Mouse (Mus musculus) kidney, postnatal 36 days (tissue): Measurements from ENCODE around the gene Crtc1.
A peak's percentile ranks its signal among the peaks of the same experiment; 100 is the strongest.

Experiments used
- DNase-seq, 2 experiments: peaks; one replicate each; pipeline ENCODE4 v3.0.0; 2021 to 2022; ENCODE audit warnings: mixed read lengths in 2 of 2

Gene Crtc1

DNA sequence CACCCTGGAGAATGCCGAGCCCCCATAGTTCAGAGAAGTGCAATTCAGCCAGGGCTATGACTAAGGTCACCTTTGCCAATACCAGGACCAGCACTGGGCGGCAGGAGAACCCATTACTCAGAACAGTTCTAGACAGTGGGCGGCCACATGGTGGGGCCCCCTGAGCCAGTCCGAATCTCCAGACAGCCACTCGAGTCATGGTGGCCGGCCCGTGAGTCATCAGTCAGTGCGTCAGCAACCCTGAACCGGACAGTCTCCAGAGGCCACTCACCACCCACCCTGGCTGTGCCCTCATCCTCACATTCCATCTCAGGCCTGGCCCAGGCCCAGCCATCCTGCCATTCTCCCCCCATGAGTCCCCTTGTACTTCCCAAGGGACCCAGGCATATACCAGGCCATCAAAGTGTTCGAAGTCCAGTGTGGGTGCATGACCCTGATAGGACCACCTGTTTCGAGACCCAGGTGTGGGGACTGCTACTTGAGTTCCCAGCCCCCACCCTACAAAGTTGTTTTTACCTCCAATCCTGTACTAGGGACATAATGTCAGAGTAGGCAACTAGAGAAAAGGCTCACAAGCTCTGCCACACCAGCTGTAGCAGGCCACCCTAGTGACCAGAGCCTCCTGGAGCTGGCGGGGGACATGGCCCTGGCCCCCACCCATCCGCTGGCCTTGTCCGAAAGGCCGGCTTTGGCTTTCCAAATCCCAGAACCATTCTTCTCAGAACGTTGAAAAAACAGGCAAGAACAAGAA is 22.6 kb upstream of the Crtc1 start:
- DNase-seq: no peak

DNA sequence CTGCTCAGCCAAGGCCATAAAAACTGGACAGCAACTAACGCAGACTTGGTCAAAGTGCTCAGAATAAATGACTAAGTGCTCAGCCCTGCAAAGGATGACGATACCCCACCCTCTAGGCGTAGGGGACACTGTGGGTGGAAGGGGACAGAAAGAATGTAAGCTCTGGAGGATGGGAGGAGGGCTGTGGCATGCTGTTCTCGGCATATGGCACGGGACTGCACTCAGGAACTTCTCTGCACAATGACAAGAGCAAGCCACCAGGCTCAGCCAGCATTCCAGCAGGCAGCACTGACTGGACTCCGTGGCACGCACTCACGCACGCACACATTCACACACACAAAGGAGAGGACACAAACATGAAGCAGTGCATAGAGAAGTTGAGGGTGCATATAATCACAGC is 21.2 kb upstream of the Crtc1 start:
- no peak for DNase-seq

DNA sequence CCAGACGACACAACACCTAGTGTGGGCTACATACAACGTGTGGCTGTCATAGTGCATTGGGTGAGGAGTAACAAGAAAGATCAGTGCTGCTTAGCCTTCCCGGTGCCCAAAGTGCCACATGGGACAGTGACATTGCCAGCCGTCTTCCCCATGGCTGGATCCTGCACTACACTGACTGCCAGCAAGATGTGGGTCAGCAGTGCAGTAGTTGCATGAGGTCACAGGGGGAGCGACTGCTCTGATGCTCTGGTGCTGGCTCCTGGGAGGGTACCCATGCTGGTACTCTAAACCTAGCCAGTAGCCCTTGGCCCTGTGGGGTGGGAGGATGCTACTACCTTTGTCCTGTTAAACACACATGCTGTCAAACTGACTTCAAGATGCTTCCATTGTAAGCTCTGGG is 20.8 kb upstream of the Crtc1 start:
- DNase-seq: no peak

DNA sequence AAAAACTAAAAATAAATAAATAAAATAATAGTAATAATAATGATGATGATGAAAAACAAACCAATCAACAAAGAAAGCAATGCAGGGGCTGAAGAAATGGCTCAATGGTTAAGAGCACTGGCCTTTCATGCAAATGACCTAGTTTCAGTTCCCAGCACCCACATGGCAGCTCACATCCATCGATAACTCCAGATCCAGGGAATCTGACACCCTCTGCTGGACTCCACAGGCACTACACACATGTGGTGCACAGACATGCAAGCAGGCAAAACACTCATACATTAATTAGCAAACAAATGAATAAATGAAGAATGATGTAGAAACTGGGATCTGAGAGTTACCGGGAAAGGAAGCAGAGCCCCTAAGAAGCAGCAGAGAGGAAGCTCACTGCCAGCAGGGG is 20.3 kb upstream of the Crtc1 start:
- no peak for DNase-seq

DNA sequence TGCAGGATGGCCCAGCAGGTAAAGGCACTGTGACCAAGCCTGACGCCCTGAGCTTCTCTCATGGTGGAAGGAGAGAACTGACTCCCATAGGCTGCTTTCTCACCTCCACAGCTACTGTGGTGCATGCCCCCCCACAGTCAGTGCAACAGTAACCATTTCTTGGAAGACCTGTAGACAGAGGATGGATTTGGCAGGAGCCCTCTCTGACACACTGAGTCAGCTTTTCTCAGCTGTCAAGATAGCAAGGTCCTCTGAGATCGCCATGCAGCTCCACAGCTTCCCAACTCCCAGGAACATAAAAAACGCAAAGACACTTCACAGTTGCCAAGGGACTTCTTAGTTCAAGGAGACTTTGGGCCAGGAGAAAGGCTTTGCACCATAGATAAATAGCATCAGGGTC is 19.1 kb upstream of the Crtc1 start:
- no peak for DNase-seq

DNA sequence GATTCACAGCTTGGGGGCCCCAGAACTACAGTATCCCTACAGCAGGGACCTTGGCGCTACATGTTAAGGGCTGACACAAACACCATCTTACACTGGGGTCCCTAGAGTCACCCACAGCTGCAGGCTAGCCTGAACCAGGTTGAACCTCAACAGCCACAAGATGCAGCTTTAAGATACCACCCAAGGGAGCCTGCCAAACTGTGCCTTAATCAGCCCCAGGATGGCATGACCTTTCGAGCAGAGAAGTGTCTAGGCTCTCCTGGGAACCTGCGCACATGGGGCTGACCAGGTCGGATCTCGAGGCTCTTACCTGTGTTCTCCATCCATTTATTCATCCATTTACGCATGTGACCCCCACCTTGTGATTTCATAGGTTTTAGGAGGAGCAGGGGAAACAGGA is 18.5 kb upstream of the Crtc1 start:
- DNase-seq: no peak

DNA sequence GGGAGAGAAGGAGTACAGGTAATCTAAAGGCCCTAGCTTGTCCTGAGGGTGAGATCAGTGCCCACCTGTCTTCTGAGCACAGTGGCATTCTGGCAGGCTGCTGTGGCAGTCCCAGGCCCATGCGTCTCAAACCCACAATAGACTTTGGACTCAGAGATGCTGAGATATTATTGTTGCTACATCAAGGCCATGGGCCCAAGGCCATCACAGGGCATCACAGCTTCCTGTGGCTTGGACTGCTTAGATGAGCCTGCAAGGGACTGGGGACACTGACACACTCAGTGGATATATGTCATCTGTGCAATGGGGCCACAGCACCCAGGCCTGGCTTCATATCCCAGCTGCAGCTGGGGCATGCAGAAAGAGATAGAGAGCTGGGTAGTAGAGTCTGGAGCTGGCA is 17.6 kb upstream of the Crtc1 start:
- DNase-seq: no peak

DNA sequence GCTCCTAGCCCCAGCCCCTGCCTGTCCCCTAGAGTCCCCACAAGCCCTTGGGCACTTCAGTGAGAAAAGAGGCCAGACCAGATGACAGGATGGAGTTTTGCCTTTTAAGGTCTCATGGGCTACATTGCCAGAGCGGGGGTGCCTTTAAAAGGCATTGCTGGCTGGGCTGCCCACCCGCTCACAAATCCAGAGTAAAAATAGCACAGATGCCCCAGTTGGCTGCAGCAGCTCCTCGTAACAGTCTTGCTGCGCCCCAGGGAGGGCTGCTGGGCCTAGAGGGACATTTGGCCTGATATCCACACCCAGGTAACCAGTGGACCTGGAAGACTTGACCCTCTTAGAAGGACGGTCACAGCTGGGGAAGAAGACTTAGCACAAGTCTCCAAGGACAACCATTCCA is 14.5 kb upstream of the Crtc1 start:
- DNase-seq: no peak

DNA sequence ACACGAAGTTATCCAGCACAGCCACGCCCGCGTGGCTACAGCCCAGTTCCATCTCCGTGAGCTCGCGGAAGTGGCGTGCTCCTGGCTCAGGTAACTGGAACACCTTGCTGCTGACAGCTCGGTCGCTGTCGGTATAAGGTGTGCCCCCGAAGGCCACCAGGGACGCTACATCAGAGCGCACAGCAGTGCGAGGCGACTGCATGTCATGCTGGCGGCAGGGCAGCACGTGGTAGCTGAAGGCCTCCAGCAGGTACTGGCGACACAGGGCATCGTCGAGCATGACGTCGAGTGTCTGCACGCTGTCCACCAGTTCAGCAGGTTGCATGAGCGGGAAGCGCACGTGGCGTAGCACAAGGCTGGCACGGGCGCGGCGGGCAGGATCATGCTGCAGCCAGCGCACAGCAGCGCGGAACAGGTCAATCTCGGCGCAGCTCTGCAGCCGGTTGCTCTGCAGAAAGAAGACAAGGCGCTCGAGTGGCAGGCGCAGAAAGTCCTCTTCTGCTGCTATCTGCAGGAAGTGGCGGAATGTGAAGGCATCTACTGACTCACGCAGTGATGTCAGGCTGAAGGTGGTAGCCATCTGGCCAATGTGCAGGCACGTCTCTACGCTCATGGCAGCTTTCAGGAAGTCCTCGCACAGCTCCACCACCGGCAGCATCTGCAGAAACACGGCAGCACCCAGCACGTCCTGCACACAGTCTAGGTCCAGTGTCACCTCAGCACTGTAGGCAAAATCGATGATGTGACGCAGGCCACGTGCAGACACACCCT is 13.0 kb upstream of the Crtc1 start:
- DNase-seq: no peak

DNA sequence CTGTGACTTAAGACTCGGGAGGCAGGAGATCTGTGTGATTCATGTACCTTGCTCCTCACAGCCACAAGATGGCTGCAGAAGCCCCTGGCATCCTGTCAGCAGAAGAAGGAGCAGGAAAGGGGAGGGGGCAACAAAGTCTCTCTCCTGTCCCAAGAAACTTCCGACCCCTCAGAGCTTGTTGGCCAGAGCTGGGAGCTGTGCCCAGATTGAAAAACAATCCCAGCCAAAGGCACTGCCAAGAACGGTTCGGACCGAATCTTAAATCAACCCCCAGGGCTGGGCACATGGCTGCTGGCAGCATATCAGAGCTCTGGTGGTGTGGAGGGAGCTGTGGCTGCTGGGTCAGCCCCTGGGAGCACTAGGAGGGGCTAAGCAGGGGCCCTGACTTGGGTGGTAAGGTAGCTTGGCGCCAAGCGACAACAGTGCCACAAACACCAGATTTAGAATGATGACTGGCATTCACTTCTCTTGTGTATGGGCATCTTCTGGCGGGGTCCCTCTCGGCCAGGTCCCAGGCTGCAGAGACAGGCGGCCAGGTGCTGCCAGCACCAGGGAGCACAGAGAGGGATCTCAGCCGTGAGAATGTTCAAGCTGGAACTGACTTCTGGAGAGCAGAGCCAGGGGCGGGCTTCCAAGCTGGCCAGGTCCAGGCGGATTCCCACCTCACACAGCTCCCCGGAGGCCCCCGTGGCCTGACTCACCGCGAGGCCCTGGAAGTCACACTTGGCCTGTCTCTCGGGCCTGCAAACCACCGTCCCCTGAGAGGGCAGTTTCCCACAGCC is 8.5 kb upstream of the Crtc1 start:
- DNase-seq: peak in 1 of 2 experiments; percentile 6

DNA sequence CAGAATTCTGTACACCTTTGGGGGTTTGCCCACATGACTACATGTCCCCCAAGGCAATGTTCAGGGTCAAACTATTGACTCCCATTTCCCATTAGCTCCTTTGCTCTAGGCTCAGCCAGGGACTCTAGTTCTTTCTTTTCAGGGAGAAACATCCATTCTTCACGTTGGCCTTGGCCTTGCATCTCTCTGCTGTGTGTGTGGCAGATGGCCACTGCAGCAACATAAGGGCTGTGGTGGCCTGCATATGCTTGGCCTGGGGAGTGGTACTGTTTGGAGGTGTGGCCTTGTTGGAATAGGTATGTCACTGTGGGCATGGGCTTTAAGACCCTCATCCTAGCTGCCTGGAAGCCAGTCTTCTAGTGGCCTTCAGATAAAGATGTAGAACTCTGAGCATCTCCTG is 6.6 kb upstream of the Crtc1 start:
- DNase-seq: no peak

DNA sequence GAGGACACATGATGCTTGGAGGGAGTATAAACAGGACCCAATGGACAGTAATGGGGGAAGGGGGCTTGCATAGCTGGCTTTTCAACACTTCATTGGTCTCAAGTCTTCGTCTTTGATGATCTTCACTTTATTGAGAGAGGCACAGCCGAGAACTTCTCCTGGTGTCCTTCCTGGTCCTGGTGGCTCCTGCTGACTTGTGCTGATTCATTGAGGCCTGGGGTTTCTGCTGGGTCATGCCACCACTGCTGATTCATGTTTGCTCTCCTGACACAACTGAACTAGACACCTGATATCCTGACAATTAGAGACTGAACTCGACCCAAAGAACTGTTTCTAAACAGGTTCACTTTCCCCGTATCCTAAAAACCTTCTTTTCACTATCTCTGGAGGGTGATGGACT is 3.9 kb upstream of the Crtc1 start:
- no peak for DNase-seq

DNA sequence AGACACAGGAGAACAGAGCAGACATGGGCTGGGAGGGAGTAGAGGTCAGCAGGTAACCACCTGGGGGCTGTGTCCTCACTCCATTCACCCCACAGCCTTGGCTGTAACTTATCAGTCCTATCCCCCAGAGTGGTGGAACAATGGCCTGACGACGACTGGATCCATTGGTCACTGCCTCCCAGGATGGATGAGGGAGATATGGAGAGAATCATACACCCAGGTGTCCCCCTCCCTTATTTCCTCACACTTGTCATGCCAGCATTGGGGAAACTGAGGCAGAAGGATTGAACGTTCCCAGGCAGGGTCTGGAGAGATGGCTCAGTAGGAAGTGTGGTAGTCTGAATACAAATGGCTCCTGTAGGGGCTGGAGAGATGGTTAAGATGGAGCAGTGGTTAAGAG is 2.2 kb upstream of the Crtc1 start:
- DNase-seq: no peak

DNA sequence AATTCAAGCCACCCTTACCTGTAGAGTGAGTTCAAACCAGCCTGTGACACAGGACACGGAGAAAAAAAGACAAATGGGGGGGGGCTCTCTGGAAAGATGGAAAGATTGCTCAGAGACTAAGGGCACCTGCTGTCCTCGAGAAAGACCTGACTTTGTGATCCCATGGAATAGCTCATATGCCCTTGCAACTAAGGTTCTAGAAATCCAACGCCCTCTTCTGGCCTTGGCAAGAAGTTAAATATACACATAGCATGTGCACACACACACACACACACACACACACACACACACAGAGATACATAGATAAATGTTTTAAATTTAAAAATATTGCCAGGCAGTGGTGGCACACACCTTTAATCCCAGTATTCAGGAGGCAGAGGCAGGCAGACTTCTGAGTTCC is 867 bp upstream of the Crtc1 start:
- no peak for DNase-seq

DNA sequence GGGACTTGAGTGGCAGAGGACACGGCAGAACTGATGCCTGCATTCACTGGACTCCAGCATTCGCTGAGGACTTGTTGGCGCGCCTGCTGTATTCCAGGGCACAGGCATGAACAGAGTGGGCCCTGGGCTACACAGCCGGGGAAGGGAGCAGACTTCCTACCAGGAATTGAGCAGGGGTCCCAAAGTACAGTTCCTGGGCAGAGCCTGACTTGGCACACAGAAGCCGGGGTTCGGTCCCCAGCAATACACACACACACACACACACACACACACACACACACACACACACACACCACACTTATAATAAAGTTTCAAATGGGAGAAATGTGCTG is 435 bp upstream of the Crtc1 start:
- no peak for DNase-seq

DNA sequence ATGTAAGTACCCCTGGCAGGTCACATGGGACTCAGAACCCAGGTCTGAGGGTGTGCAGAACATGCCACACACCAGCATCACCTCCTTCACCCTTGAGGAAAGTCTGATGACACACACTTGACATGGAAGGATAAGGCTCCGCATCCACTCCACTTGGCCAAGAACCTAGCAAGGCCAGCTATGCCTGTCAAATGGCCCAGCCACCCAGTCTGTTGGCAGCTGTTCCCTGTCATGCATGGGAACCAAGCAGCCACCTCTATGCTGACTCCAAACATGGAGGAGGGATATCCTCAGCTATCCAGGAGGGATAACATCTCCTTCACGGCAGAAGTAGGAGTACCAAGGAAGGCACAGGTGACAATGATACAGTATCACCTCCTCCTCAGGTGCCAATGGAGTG is 956 bp downstream of the Crtc1 start:
- no peak for DNase-seq

DNA sequence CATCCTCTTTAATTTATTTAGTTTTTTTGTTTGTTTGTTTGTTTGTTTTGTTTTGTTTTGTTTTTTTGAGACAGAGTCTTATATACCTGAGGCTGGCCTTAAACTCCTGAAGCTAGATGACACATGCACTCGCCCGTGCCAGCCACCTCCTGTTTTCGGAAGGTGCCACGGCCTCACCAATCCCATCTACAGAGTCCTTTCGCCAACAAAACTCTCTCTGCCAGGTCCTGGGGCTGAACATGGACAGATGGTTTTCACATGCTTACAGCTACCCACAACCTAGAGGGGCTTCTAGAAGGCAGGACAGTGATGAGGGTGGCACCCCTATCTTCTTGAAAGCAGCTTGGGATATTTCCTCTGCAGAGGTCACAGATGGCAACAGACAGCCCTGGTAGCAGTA is 4.2 kb downstream of the Crtc1 start:
- no peak for DNase-seq

DNA sequence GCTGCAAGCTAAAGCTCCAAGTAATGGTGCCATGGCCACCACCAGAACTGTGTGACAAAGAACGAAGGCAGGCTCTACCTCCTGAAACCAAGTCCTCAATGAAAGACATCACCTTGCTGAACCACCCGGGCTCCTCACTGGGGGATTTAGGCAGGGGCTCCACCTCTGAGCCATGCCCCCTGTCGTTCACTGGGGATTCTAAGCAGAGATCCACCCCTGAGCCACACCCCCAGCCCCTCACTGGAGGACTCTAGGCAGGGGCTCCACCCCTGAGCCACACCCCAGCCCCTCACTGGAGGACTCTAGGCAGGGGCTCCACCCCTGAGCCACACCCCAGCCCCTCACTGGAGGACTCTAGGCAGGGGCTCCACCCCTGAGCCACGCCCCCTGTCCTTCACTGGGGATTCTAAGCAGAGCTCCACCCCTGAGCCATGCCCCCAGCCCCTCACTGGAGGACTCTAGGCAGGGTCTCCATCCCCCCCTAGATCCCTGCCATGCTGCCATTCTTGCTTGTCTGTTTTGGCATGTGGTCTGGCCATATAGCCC is 6.3 kb downstream of the Crtc1 start:
- DNase-seq: no peak

DNA sequence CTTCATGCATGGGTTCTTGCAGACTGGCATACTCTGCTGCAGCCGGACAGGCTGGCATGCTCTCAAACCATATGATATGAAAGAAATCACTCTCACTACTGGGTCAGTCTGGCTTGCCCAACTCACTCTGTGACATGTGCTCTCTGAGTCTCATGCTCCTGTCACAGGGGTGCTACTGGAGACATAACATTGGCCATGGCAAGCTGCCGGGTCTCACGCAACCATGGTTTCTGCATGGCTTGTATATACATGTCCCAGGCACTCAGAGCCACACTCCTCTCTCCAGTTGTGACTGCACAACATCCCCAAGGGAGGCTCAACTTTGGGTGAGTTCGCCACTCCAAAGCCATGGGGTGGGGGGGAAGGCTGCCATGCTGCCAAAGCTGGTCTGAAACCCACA is 8.2 kb downstream of the Crtc1 start:
- DNase-seq: no peak

DNA sequence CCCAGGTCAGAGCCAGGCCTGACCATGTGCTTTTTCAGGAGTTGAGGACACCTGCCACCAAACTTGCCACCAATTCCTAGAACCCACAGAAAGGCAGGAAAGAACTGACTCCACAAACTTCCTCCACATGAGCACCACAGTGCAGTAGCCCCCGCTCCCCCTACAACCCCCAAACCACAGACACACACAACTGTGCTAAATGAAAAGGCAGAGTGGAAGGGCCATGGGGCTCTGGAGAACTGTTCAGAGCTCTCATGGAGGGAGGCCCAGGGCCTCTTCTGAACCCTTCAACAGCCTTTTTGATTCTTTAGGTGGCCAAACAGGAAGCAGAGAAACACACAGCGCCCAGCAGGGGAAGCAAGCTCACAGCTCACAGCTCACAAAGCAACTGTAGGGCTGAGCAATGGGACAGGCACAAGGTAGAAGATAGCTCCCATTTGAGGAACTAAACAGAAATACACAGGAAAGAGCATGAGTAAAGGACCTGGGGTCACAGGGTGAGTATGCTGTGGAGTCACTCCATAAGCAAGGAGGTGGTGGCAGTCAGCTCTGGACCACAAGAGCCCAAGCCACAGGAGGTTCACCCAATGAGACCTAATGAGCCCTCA is 13.0 kb downstream of the Crtc1 start:
- no peak for DNase-seq

DNA sequence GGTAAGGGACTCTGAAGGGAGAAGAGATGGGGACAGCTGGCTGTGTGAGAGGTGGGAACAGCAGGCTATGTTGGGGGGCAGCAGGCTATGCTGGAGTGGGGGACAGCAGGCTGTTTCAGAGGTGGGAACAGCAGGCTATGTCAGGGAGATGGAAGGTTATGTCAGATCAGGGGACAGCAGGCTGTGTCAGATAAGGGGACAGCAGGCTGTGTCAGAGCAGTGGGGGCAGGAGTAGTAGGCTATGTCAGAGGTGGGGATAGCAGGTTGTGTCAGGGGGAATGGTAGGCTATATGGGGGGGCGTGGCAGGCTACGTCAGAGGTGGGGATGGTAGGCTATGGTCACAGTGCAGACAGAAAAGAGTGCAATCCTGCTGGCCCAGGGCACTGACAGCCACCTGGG is 16.7 kb downstream of the Crtc1 start:
- DNase-seq: no peak

DNA sequence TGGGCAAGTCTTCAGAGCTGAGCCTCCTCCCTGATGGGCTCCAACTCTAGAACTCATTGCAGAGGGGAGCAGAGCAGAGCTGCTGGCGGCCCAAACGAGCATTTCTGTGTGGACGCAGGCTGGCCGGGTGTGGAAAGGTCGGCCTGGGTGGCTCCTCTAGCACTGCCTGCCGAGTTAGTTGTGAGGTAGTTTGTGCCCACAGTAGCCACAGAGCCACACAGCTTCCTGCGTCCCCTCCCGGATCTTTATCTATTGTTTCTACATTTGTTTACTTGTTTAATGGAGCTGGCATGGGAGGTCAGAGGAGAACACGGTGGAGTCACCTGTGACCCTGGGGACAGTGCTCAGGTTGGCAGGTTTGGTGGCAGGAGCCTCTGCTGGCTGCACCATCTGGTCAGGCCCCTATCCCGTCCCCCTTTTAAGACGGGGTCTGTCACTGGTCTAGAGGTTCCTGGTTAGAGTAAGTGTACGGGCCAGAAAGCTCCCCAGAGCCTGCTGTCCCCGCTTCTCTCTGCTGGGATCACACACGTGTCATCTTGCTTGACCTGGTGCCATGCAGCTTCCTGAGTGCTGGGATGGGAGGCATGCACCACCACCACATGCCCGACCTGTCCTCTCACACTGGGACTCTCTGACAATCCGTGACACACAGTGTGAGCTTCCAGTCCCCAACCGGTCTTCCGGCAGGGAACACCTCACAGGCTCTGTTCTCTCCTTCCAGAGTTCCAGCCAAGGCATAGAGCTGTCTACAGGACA is 17.9 kb downstream of the Crtc1 start:
- no peak for DNase-seq
